Mouse (Mus musculus) intestine, postnatal 0 days (tissue): ENCODE measurements around the gene Myof. TPM values are rescaled to one million over a fixed set of nuclear protein-coding genes. Genes with fewer than 3 reads are reported as not detected.

Experiments used
- ATAC-seq: fragments of 200-750 bp; cut with Nextera tagmentation; 2 replicates; pipeline ENCODE4 v1.8.0; 2017; ENCODE audit warnings: mild to moderate bottlenecking, moderate TSS enrichment, moderate library complexity
- H3K27ac ChIP-seq: fragments of 300-500 bp; sonication (generic); 2 replicates; pipeline ENCODE4 v1.5.1; 2014; ENCODE audit warnings: mild to moderate bottlenecking, low read depth, low read length, moderate library complexity
- H3K27me3 ChIP-seq: fragments of 300-500 bp; sonication (generic); replicated peaks from 2 replicates; pipeline ENCODE4 v1.6.1; 2014; ENCODE audit warnings: low read length, mixed read lengths; ENCODE audit not compliant: control insufficient read depth, insufficient read depth
- H3K36me3 ChIP-seq: fragments of 300-500 bp; sonication (generic); 2 replicates; pipeline ENCODE4 v1.6.1; 2014; ENCODE audit warnings: mild to moderate bottlenecking, moderate library complexity; ENCODE audit not compliant: control insufficient read depth, insufficient read depth
- H3K4me1 ChIP-seq: fragments of 300-500 bp; sonication (generic); replicated peaks from 2 replicates; pipeline ENCODE4 v1.6.1; 2014; ENCODE audit warnings: antibody characterized with exemption, low read length, mixed read lengths; ENCODE audit not compliant: control insufficient read depth, insufficient read depth
- H3K4me2 ChIP-seq: fragments of 300-500 bp; sonication (generic); replicated peaks from 2 replicates; pipeline ENCODE4 v1.6.1; 2014; ENCODE audit warnings: low read depth, mild to moderate bottlenecking, moderate library complexity
- H3K4me3 ChIP-seq: fragments of 300-500 bp; sonication (generic); 2 replicates; pipeline ENCODE4 v1.5.1; 2014; ENCODE audit warnings: low read depth, low read length
- H3K9ac ChIP-seq: fragments of 300-500 bp; sonication (generic); 2 replicates; pipeline ENCODE4 v1.6.1; 2014; ENCODE audit warnings: mild to moderate bottlenecking, low read depth, low read length
- H3K9me3 ChIP-seq: fragments of 300-500 bp; sonication (generic); 2 replicates; pipeline ENCODE4 v1.6.1; 2016; ENCODE audit warnings: mixed run types; ENCODE audit not compliant: control insufficient read depth
- CTCF ChIP-seq: sonication (generic); IDR thresholded peaks from 2 replicates; pipeline ENCODE4 v1.5.1; 2016; ENCODE audit warnings: low read depth, mild to moderate bottlenecking, control low read depth, antibody characterized with exemption, moderate library complexity
- WGBS: fragments of 180-500 bp; shearing (Covaris S2); extraction: QIAGEN DNeasy Blood & Tissue Kit; methylation state at CpG from one replicate; pipeline ENCODE4 v1.1.7; 2014; 5-methylcytosine and 5-hydroxymethylcytosine counted together
- polyA plus RNA-seq: library from polyadenylated mRNA; unstranded; fragments of >200 nt; fragmentation: Nextera tagmentation; extraction: Ambion mirVana; gene quantifications from 2 replicates; pipeline ENCODE4 v1.2.1, GENCODE M21; 2015

The Myof gene
- polyA plus RNA-seq, 1 experiment from 2014 or later: 5.9 TPM

DNA sequence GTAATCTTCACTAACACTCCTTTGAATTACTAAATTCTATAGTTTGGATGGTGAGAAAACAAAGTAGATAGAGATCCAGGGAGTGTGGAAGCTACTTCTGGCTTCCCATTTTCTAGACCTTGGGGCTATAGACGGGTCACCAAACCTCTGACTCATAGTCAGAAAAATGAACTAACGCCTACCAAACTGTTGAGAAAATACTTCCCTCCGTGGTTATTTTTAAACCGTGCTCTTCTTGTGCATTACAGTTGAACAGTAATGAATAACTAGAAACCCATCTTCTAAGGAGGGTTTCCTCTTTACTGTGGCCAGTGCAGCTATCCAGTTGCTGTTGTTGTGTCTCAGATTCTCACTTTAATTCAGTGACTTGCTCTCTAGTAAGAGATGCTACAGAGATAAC, 20.7 kb downstream of the Myof start:
- Histone ChIP-seq H3K27me3 (no peaks in the 10 kb centered on the region), H3K36me3 (no peaks in the 10 kb centered on the region), H3K4me2 (no peak overlapping the region), H3K4me1 (peaks cover 12% of the 10 kb centered on the region), H3K9ac (no peak overlapping the region), H3K4me3 (no peak overlapping the region), H3K27ac (no peak overlapping the region), H3K9me3 (no peaks in the 10 kb centered on the region)
- ATAC-seq: no peak
- TF ChIP-seq CTCF: no peak
- WGBS: 53% methylated on average over 4 of the region's 4 CpGs

DNA sequence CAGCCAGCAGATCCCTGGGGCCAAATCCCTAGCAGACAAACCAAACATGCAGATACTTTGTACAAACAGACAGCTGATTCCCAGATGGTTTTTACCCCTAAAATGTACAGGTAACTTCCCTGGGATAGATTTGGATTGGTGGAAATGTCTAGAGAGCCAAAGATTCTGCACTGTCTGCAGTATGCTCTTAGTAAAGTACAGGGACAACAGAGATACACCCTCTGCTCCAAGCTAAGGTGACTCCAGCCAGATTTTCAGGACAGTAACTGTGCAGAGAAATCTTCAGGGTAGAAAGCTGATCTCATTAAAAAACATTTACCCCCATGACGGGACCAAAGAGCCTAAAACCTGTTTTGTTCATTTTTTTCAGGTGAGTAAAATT, 27.5 kb downstream of the Myof start:
- no peaks in the 10 kb centered on the region for H3K9me3 ChIP-seq
- WGBS: 75% methylated on average over 1 of the region's 1 CpGs
- no peak overlapping the region for H3K4me2 ChIP-seq
- peak; percentile 37 for ATAC-seq
- H3K36me3 ChIP-seq: no peaks in the 10 kb centered on the region
- no peak for TF ChIP-seq CTCF
- H3K4me1 ChIP-seq: no peaks in the 10 kb centered on the region
- no peak overlapping the region for H3K27ac ChIP-seq
- no peak overlapping the region for H3K4me3 ChIP-seq
- no peak overlapping the region for H3K9ac ChIP-seq
- H3K27me3 ChIP-seq: no peaks in the 10 kb centered on the region; the same call in 1 of the 2 replicates

DNA sequence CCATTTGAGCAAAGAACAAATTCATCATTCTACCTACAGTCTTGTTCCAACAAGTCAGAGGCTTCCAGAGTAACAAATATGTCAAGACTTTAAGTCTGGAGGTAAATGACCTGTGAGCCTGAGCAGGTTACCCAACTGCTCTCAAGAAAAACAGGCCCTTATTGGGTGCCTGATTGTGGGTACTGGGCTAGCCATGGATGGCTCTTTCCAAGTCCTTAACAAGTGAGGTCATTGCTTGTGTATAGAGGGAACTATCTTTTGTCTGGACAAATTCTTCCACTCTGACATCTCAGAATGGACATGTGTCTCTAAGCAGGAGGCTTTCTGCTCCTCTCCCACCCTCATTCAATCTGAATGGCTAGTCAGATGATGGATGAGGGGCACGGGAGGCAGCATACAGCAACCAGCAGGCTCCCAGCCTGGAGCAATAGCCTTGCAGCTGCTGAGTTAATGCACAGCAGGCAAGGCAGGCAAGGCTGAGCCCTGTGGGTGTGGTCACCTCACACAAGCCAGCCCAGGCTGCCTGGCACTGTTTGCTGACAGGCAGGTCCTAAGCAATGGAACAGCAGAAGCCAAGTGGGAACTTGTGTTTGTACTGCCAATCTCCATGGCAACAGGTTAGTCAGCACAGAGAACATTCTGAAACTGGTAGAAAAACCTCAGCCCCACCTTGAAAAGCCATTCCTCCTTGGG, 28.1 kb downstream of the Myof start:
- no peaks in the 10 kb centered on the region for H3K9me3 ChIP-seq
- H3K4me3 ChIP-seq: no peak overlapping the region
- no peaks in the 10 kb centered on the region for H3K36me3 ChIP-seq
- no peak overlapping the region for H3K27ac ChIP-seq
- no peaks in the 10 kb centered on the region for H3K4me1 ChIP-seq
- no peak overlapping the region for H3K4me2 ChIP-seq
- no peak for TF ChIP-seq CTCF
- no peak overlapping the region for H3K9ac ChIP-seq
- peak; percentile 97 for ATAC-seq
- 3% methylated on average over 1 of the region's 1 CpGs for WGBS
- no peaks in the 10 kb centered on the region; the same call in 1 of the 2 replicates for H3K27me3 ChIP-seq

DNA sequence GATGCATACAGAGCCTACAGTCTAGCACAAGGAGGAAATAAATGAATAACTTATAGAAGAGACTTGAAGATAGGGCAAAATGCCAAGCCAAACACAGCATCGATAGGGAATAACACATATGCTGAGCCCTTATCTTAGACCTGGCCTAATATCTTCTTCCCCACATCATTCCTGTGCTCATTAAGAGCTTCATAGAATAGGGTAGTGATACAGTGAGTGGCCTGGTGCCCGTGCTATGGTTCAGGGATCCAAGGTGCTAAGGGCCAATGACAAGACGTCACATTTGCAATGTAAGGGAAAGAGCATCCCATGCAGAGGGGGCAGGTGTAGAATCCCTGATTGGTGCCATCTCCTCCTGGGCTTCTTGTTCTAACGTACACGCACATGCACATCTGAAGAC, 28.9 kb downstream of the Myof start:
- Histone ChIP-seq H3K27me3 (no peaks in the 10 kb centered on the region; the same call in 1 of the 2 replicates), H3K4me2 (no peak overlapping the region), H3K4me1 (no peaks in the 10 kb centered on the region), H3K9me3 (no peaks in the 10 kb centered on the region), H3K4me3 (no peak overlapping the region), H3K36me3 (no peaks in the 10 kb centered on the region), H3K9ac (no peak overlapping the region), H3K27ac (no peak overlapping the region)
- no peak; the same call in 1 of the 2 replicates for ATAC-seq
- 62% methylated on average over 5 of the region's 5 CpGs for whole genome bisulfite sequencing
- TF ChIP-seq CTCF: no peak

DNA sequence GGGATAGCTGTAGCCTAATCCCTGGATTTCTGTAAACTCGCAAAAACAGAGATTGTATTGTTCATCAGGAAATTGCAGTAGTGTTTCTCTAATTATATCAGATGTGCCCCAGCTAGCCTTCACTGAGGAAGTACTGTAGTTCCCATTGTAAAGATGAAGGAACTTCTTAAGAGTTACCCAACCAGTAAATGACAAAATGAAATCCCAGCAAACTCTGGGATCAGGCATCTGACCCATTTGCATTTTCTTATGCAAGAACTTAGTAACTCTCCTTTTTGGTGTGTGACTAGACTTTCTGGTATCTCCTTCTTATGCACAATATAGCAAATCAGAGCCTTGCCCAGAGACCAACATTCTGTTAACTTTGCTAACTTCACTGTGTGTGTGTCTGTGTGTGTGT, 32.0 kb downstream of the Myof start:
- no peaks in the 10 kb centered on the region for H3K9me3 ChIP-seq
- no peak overlapping the region for H3K27ac ChIP-seq
- H3K4me1 ChIP-seq: no peaks in the 10 kb centered on the region
- H3K27me3 ChIP-seq: no peaks in the 10 kb centered on the region; the same call in 1 of the 2 replicates
- H3K4me2 ChIP-seq: no peak overlapping the region
- no peak overlapping the region for H3K9ac ChIP-seq
- 53% methylated on average over 1 of the region's 1 CpGs for WGBS
- TF ChIP-seq CTCF: no peak
- ATAC-seq: no peak
- no peak overlapping the region for H3K4me3 ChIP-seq
- no peaks in the 10 kb centered on the region for H3K36me3 ChIP-seq

DNA sequence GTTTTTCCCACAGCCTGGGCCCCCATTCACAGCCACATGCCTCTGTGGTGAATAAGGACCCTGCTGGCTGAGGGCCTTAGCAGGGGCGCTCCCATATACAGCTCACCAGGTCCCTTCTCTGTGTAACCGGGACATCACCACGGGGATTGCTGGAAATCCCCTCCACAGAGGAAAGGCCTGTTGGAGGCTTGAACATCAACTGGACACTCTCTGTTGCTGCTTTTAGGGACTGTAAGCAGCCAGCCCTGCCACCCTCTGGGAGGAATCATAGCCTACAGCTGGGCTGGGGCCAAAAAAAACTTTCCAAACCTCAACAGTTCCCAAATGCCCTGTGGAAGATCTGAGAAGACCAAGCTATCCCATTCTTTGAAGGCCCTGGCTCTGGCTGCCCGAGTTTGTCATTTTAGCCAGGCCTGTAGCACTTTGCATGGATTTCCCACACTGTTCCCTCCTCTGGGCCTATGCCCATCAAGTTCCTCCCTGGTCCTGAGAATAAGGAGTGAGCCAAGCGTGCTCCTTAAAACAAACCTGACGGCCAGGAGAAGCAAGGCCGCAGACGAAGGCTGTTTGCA, 38.5 kb downstream of the Myof start:
- Histone ChIP-seq H3K4me3 (no peak overlapping the region), H3K36me3 (no peaks in the 10 kb centered on the region), H3K27ac (no peak overlapping the region), H3K9ac (no peak overlapping the region), H3K9me3 (no peaks in the 10 kb centered on the region), H3K27me3 (no peaks in the 10 kb centered on the region), H3K4me1 (no peaks in the 10 kb centered on the region), H3K4me2 (no peak overlapping the region)
- 71% methylated on average over 8 of the region's 8 CpGs for WGBS
- peak; percentile 43; the same call in 1 of the 2 replicates for TF ChIP-seq CTCF
- no peak for ATAC-seq
